Mouse (Mus musculus) E14TG2a.4 (cell line): ENCODE measurements around the gene Ak1.

Source experiments
- CTCF ChIP-seq: conservative IDR thresholded peaks from 2 replicates; pipeline ENCODE4 v1.5.1; 2014; ENCODE audit warnings: low read length
- NANOG ChIP-seq: IDR thresholded peaks from 2 replicates; pipeline ENCODE4 v1.6.1; 2014; ENCODE audit warnings: borderline replicate concordance, low read length, mixed read lengths

GRCm38 (mm10) chr2:32661509-32662107 is 40.0 kb downstream of the Ak1 start:
- TF ChIP-seq CTCF = no peak
- no peak for TF ChIP-seq NANOG
